Mouse (Mus musculus) megakaryocyte, embryonic 14.5 days (primary cell): ENCODE results near the gene Tom1.

Source experiments
- FLI1 ChIP-seq: IDR thresholded peaks from 2 replicates; pipeline ENCODE4 v1.6.1; 2012; ENCODE audit warnings: low read length, inconsistent platforms, mixed read lengths
- GATA1 ChIP-seq: IDR thresholded peaks from 3 replicates; pipeline ENCODE4 v1.6.1; 2012; ENCODE audit warnings: mixed read lengths, low read length, inconsistent platforms, borderline replicate concordance

DNA sequence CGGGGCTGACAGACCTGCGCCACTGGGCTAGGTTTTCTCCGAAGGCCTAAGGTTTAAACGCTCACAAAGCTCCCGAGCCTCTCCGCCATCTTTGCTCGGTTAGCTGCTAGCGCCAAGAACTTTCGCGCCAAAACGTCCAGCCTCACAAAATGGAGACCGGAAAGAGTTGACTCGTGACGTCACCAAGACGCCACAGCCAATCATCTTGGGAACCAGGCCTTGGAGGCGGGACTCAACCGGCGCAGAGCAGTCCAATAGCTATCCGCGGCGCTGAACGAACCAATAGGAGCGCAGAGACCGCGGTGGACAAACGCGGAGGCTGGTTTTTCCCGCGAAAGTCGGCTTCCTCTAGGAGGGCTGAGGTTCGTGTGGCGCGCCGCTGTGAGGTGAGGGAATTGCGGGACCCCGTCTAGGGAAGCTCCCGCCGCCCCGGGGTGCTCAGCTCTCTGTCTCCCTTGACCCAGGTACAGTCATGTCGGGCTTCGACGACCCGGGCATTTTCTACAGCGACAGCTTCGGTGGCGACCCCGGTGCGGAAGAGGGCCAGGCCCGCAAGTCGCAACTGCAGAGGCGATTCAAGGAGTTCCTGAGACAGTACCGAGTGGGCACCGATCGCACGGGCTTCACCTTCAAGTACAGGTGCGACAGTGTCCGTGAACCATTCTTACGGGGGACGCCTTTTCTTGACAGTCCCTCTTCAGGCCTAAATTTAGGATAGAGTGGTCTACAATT, 75.9 kb downstream of the Tom1 start, which contains the start of gene Mcm5:
- TF ChIP-seq GATA1 (no peak), FLI1 (peak; percentile 88; the same call in 1 of the 2 replicates)
